Mouse (Mus musculus): ENCODE results near the gene Dennd1a.

DNA sequence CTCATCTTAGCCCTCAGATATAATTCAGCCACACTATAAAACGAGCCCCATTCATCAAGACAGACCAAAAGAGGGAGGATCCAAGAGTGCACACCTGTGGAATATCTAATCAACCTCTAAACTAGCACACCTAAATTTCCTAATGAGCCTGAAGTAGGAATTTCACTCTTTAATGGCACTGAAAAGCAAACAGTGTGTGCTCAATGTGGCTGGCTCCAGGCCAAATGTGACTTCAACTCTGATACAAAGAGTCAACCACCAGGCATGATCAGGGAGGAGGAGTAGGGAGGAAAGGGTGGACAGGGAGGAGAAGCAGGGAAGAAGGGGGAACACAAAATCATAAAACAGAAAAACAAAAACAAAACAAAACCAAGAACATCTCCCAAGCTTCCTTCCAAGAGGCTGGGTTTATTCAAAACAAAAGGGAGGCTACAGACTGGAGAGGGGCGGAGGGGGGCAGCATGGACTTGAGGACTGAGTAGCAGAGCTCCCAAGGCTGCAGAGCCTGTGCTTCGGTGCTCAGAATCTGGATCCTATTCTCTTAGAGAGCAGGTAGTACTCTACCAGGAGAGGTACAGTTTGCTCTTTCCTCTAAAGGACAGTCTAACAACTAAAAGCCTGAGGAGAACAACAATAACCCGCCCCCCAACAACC is 187.9 kb downstream of the Dennd1a start:
- no peak for TF ChIP-seq POLR2A (IDR thresholded peaks at IDR 0.05; ENCODE audit: borderline replicate concordance, extremely low read depth, low read depth, low read length)
- TF ChIP-seq CTCF (IDR thresholded peaks at IDR 0.05; ENCODE audit: insufficient read depth, low read length) = no peak
